Mouse (Mus musculus) lung, adult 2 months (tissue): Measurements from ENCODE around the gene Usf1.

Experiments used
- CTCF ChIP-seq: fragments of 200-500 bp; IDR thresholded peaks from 2 replicates; pipeline ENCODE4 v1.5.1; 2011; ENCODE audit warnings: mild to moderate bottlenecking, low read length, control low read depth; ENCODE audit not compliant: insufficient read depth
- POLR2A ChIP-seq: fragments of 200-500 bp; IDR thresholded peaks from 2 replicates; pipeline ENCODE4 v1.6.1; 2011; ENCODE audit warnings: low read depth, mild to moderate bottlenecking, control low read depth, low read length, borderline replicate concordance; ENCODE audit errors: extremely low read depth

DNA sequence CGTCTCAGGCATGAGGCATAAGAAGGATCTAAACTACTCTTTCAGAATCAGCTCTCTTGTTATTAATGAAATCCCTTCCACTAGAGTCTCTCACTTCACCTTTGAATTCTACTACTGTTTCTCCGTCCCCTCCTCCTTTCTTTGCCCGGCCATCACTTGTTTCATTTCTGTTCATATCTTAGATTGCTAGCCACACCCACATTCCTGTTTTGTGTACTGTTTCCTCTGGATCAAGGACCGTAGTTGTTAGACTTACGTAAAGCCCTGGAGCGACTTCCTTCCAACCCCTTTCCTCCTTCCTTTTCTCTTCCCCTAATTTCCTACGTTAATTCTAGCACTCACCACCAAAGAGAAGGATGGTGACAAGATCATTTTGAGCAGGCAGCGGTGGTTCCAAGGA is 28.0 kb downstream of the Usf1 start:
- no peak for TF ChIP-seq CTCF
- TF ChIP-seq POLR2A, result no peak
